Mouse (Mus musculus) myocyte (in vitro differentiated cells): ENCODE data around the gene Ercc6. TPM values are rescaled to one million over a fixed set of nuclear protein-coding genes. Genes with fewer than 3 reads are reported as not detected.

Source experiments
- H3K27me3 ChIP-seq: one replicate; pipeline ENCODE4 v1.6.1; 2011; ENCODE audit not compliant: control insufficient read depth, insufficient read depth, insufficient read length
- H3K36me3 ChIP-seq: one replicate; pipeline ENCODE4 v1.6.1; 2011; ENCODE audit not compliant: control insufficient read depth, insufficient read depth
- H3K4me2 ChIP-seq: one replicate; pipeline ENCODE4 v1.6.1; 2011; ENCODE audit warnings: low read depth, control low read depth
- H3K4me3 ChIP-seq: one replicate; pipeline ENCODE4 v1.5.1; 2011; ENCODE audit warnings: mild to moderate bottlenecking, control low read depth, moderate library complexity
- H3K79me2 ChIP-seq: one replicate; pipeline ENCODE4 v1.6.1; 2011; ENCODE audit not compliant: control insufficient read depth, insufficient read depth
- H3ac ChIP-seq: one replicate; pipeline ENCODE4 v1.6.1; 2011; ENCODE audit not compliant: control insufficient read depth, insufficient read length
- CEBPB ChIP-seq: IDR thresholded peaks from 2 replicates; pipeline ENCODE4 v1.6.1; 2011; ENCODE audit warnings: mild to moderate bottlenecking, moderate library complexity; ENCODE audit not compliant: poor library complexity, insufficient read depth, severe bottlenecking
- E2F4 ChIP-seq: IDR thresholded peaks from one replicate; pipeline ENCODE4 v1.6.1; 2011; ENCODE audit warnings: mild to moderate bottlenecking, control low read depth, moderate library complexity; ENCODE audit not compliant: insufficient read depth
- MAX ChIP-seq: IDR thresholded peaks from one replicate; pipeline ENCODE4 v1.6.1; 2011; ENCODE audit warnings: low read depth, mild to moderate bottlenecking, control low read depth
- MYOD1 ChIP-seq, 3 experiments: IDR thresholded peaks; one replicate each; pipeline ENCODE4 v1.6.1; 2011; ENCODE audit warnings: control low read depth in 2 of 3, low read depth in 2 of 3, mild to moderate bottlenecking in 2 of 3, moderate library complexity in 1 of 3; ENCODE audit not compliant: insufficient read length in 2 of 3, control insufficient read depth in 1 of 3
- MYOG ChIP-seq, 3 experiments: IDR thresholded peaks; one replicate each; pipeline ENCODE4 v1.6.1; 2011; ENCODE audit warnings: control low read depth in 2 of 3, low read depth in 2 of 3, mild to moderate bottlenecking in 2 of 3; ENCODE audit not compliant: insufficient read length in 2 of 3, control insufficient read depth in 1 of 3, insufficient read depth in 1 of 3
- POLR2A ChIP-seq: IDR thresholded peaks from one replicate; pipeline ENCODE4 v1.6.1; 2011; ENCODE audit warnings: low read depth, mild to moderate bottlenecking, control low read depth, moderate library complexity; ENCODE audit not compliant: insufficient read length
- POLR2AphosphoS2 ChIP-seq: IDR thresholded peaks from one replicate; pipeline ENCODE4 v1.6.1; 2011; ENCODE audit warnings: low read depth, control low read depth; ENCODE audit not compliant: insufficient read length
- REST ChIP-seq: IDR thresholded peaks from one replicate; pipeline ENCODE4 v1.6.1; 2011; ENCODE audit warnings: mild to moderate bottlenecking, control low read depth, moderate library complexity; ENCODE audit not compliant: insufficient read depth, insufficient read length
- SRF ChIP-seq: IDR thresholded peaks from one replicate; pipeline ENCODE4 v1.6.1; 2011; ENCODE audit warnings: low read depth; ENCODE audit not compliant: control insufficient read depth, insufficient read length
- TCF12 ChIP-seq: IDR thresholded peaks from one replicate; pipeline ENCODE4 v1.6.1; 2011; ENCODE audit warnings: mild to moderate bottlenecking, control low read depth; ENCODE audit not compliant: poor library complexity, insufficient read depth, severe bottlenecking
- TCF3 ChIP-seq: IDR thresholded peaks from one replicate; pipeline ENCODE4 v1.6.1; 2011; ENCODE audit warnings: low read depth, control low read depth; ENCODE audit not compliant: insufficient read length
- USF1 ChIP-seq: IDR thresholded peaks from one replicate; pipeline ENCODE4 v1.6.1; 2011; ENCODE audit warnings: low read depth, mild to moderate bottlenecking, control low read depth, moderate library complexity
- polyA plus RNA-seq: library from polyadenylated mRNA; unstranded; fragments of >200 nt; fragmentation: generic; extraction: Trizol; gene quantifications from one replicate; pipeline ENCODE4 v1.2.1, GENCODE M21; 2012; ENCODE audit warnings: missing spikeins

Ercc6 gene
- polyA plus RNA-seq, 1 experiment: 2.1 TPM

DNA sequence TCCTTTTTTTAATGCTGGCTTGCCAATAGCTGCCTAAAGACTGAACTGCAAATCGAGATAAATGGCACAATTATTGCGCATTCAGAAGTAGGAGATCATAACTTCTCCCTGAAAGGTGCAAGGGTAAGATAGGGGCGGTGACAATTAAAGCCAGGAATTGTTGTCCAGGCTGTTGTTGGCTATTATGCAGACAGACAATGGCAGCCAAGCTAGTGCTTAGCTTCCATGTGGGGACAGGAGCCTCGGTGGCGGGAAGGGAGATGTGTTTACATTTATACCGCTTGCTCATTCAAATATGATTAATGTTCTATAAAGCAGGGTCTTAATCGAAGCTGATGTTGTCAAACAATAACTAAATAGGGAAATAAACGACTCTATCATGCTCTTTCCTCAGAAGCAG is 93.0 kb downstream of the Ercc6 start:
- Histone ChIP-seq H3K36me3 (no peaks in the 10 kb centered on the region), H3K4me2 (no peak overlapping the region), H3K27me3 (peaks cover 65% of the 10 kb centered on the region)

GRCm38 (mm10) chr14:32609392-32609791 is 96.1 kb downstream of the Ercc6 start:
- H3K36me3 ChIP-seq: no peaks in the 10 kb centered on the region
- no peak overlapping the region for H3ac ChIP-seq
- H3K79me2 ChIP-seq: no peaks in the 10 kb centered on the region
- no peak overlapping the region for H3K4me2 ChIP-seq
- TF ChIP-seq E2F4 (no peak), REST (no peak), SRF (no peak), TCF3 (no peak), USF1 (no peak), TCF12 (no peak), CEBPB (no peak), MYOG (IDR thresholded peaks at IDR 0.05; ENCODE audit: control insufficient read depth in 1 of 3, insufficient read depth in 1 of 3, insufficient read length in 2 of 3, low read depth in 2 of 3) (peak in 1 of 3 experiments; percentile 21), POLR2A (no peak)
- H3K27me3 ChIP-seq: peaks cover 53% of the 10 kb centered on the region
- H3K4me3 ChIP-seq: no peak overlapping the region

More for the DNA sequence above, 93.0 kb downstream of the Ercc6 start:
- no peak overlapping the region for H3ac ChIP-seq
- no peaks in the 10 kb centered on the region for H3K79me2 ChIP-seq
- H3K4me3 ChIP-seq: no peak overlapping the region
- no peak for TF ChIP-seq TCF12
- no peak for TF ChIP-seq USF1

DNA sequence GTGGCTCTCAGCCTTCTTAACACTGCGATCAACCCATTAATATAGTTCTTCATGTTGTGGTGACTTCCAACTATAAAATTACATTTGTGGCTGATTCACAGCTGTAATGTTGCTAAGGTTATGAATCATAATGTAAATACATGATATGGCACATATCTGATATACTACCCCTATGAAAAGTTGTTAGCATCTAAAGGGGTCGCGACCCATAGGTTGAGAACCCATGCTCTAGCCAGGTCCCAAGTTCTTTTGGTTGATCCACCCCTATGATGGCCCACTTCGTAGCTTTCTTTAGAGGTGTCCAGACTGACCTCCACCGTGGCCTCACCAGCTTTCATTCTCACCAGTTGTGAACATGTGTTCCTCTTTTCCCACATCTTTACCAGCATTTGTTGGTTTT is 103.9 kb downstream of the Ercc6 start:
- no peak for TF ChIP-seq TCF3
- TF ChIP-seq TCF12: no peak
- Histone ChIP-seq H3ac (no peak overlapping the region), H3K36me3 (no peaks in the 10 kb centered on the region), H3K4me2 (no peak overlapping the region), H3K4me3 (no peak overlapping the region), H3K79me2 (no peaks in the 10 kb centered on the region), H3K27me3 (peaks cover 22% of the 10 kb centered on the region)

- no peaks in the 10 kb centered on the region for H3K79me2 ChIP-seq
- no peaks in the 10 kb centered on the region for H3K36me3 ChIP-seq
- H3K4me3 ChIP-seq: no peak overlapping the region
- H3ac ChIP-seq: no peak overlapping the region
- TF ChIP-seq POLR2A (no peak), REST (no peak), POLR2AphosphoS2 (no peak), E2F4 (no peak), MYOG (IDR thresholded peaks at IDR 0.05; ENCODE audit: control insufficient read depth in 1 of 3, insufficient read depth in 1 of 3, insufficient read length in 2 of 3, low read depth in 2 of 3) (no peak), USF1 (no peak), TCF3 (no peak), MAX (no peak), TCF12 (no peak), MYOD1 (IDR thresholded peaks at IDR 0.05; ENCODE audit: control insufficient read depth in 1 of 3, insufficient read length in 2 of 3, low read depth in 2 of 3) (no peak), CEBPB (no peak), SRF (no peak)
- H3K27me3 ChIP-seq: peaks cover 27% of the 10 kb centered on the region
- H3K4me2 ChIP-seq: no peak overlapping the region
Observed at GRCm38 (mm10) chr14:32624245-32624644, 110.9 kb downstream of the Ercc6 start.

- TF ChIP-seq MYOG (IDR thresholded peaks at IDR 0.05; ENCODE audit: control insufficient read depth in 1 of 3, insufficient read depth in 1 of 3, insufficient read length in 2 of 3, low read depth in 2 of 3): no peak
- Histone ChIP-seq H3K79me2 (no peaks in the 10 kb centered on the region), H3K4me3 (no peak overlapping the region), H3K4me2 (no peak overlapping the region), H3K36me3 (no peaks in the 10 kb centered on the region), H3K27me3 (peaks cover 27% of the 10 kb centered on the region), H3ac (no peak overlapping the region)
Observed at GRCm38 (mm10) chr14:32624811-32625210, 111.5 kb downstream of the Ercc6 start.

DNA sequence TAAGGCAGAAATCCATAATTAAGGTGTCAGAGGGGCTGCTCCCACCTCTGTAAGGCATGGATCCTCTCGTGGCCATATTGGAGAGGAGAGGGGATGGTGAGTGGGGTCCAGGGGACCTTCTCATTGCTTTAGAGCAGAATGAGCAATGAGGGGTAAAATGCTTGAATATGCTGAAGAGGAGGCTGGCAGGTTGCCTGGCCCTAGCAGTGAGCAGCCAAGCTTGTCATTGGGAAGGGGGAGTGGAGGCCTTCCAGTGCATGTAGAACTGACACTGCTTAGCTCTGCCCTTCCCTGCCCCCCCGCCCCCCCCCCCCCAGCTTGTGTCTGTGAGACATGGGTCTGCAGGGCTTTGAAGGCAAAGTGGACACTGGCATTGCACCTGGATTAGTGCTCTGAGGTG is 114.0 kb downstream of the Ercc6 start:
- no peaks in the 10 kb centered on the region for H3K36me3 ChIP-seq
- no peak overlapping the region for H3K4me2 ChIP-seq
- no peaks in the 10 kb centered on the region for H3K79me2 ChIP-seq
- TF ChIP-seq TCF3 (no peak), REST (no peak), USF1 (no peak), POLR2A (no peak), SRF (no peak), E2F4 (no peak), CEBPB (no peak), TCF12 (no peak), MYOG (IDR thresholded peaks at IDR 0.05; ENCODE audit: control insufficient read depth in 1 of 3, insufficient read depth in 1 of 3, insufficient read length in 2 of 3, low read depth in 2 of 3) (no peak), MAX (no peak), POLR2AphosphoS2 (no peak), MYOD1 (IDR thresholded peaks at IDR 0.05; ENCODE audit: control insufficient read depth in 1 of 3, insufficient read length in 2 of 3, low read depth in 2 of 3) (no peak)
- H3K27me3 ChIP-seq: peaks cover 21% of the 10 kb centered on the region
- no peak overlapping the region for H3ac ChIP-seq
- no peak overlapping the region for H3K4me3 ChIP-seq
